Mouse (Mus musculus) thymus, adult 18-20 months (tissue): ENCODE measurements around the gene Clic4.

Experiments used
- DNase-seq, 2 experiments: peaks; one replicate each; pipeline ENCODE4 v3.0.0; 2022; ENCODE audit warnings: mixed read lengths in 2 of 2

Gene Clic4

GRCm38 (mm10) chr4:135256536-135257450 lies 15.8 kb downstream of the Clic4 start:
- DNase-seq: no peak

DNA sequence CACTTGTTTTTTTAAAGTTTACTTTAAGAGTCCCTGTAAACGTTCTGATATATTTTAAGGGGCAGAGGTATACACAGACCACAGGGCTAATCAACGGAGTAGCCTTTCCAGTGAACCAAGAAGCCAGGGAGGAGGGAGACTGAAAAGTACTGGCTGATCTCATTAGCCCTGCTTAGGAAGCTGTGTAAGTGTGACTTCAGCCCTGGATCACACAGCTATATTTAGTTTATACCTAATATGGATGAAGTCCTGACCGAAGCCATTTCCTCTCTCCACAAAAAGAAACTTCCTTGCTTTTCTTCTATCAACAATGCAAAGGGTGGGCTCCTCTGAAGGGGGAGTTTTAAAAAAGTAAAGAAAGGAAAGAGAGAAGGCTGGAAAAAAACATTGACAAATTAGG lies 17.8 kb downstream of the Clic4 start:
- DNase-seq: no peak

GRCm38 (mm10) chr4:135254321-135254720 lies 18.3 kb downstream of the Clic4 start:
- DNase-seq: no peak

DNA sequence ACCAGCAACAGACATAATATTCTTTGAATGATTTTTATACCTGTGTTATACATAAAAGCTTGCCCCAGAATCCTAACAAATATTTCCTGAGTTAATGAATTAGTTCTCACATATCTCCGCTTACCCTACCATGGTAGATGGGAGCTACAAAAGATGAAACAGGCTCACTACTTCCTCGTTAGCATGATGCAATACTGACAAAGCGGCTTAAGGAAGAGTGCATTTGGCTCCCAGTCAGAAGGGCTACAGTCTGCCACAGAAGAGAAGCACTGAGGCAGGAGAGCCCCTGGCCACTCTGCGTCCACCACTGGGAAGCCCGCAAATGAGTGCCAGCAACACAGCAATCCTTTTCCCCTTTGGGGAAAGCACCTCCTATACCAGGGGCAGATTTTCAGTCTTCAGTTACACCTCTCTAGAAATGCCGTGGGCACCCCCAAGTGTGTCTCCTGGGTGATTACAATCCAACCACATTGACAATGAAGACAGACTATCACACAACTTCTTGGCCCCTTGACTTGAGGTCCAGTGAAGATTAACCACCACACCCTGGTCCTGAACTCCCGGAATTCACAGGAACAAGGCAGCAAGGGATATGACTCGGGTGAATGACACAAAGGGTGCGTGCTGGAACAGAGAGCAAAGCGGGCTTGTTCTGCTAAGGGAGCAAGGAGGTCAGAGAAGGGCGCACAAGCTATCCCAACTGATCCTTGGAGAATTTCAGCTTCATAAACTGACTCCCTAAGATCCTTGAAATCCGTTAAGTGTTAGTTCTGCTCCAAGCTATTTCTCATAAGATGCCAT lies 19.2 kb downstream of the Clic4 start:
- DNase-seq: no peak

- DNase-seq: no peak
Measured at GRCm38 (mm10) chr4:135251801-135252200, 20.8 kb downstream of the Clic4 start.

DNA sequence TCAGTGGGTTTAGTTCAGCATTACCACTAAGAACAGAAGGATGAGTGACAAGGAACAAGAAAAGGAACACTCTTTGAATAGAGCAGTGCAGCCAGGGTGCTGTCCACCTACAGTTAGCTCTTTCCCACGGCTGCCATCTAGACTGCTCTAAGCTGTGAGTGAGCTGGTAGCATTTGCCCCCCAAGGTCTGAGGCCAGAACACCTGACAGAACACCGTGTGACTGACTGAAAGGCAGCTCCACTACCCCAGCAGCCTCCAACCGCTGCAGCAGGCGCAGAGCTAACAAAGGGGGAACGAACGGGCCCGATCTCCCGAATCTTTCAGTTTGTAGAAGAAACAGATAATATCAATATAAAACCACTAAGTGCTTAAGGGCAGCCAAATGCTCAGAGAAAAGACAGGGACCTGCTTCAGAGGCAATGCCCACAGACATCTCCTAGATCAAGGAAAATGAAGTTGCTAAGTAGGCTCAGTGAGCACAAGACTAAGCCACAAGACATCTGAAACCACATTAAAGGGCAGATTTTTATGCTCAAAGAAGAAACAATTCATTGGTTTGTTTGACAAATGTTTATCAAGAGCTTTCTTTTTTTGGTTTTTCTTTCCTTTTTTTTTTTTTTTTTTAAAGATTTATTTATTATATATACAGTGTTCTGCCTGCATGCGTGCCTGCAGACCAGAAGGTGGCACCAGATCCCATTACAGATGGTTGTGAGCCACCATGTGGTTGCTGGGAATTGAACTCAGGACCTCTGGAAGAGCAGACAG lies 24.2 kb downstream of the Clic4 start:
- no peak for DNase-seq

DNA sequence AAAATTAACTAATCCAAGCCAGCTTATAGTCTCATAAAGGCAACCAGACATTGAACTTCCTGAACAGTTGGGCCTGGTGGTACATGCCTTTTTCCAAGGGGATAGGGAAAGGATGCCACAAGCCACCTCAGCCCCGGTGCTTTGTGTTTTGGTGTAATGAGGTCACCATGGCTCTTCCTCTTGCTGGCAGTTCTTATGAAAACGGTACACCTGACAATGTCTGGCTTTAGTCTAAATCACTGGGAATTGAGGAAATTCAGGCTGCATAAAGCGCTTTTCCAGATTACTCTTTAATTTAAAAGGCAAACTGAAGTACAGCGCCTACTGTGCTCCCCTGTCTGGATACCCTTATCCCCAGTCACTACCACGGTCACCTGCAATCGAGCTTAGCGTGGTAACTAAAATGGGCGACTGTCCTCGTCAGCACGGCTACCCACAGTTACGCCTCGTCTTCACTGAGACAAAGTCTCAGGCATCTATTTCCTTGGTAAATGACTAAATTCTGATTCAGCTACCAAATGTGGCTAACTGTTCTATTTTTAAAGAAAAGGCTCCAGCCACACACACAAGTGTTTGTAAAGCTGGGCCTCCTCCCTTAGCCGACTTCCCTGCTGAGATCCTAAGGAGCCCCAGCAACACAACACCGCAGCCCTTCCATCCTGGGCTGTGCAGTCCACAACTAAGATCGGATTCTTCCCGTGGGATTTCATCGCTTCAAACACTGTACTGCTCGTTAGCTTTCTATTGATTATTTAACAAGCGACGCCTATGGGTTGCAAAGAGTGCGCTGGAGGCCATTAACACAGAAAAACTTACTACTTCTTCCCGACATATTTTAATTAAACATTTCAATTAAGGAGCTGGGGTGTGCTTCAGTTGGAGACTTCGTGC lies 25.5 kb downstream of the Clic4 start:
- DNase-seq: no peak

DNA sequence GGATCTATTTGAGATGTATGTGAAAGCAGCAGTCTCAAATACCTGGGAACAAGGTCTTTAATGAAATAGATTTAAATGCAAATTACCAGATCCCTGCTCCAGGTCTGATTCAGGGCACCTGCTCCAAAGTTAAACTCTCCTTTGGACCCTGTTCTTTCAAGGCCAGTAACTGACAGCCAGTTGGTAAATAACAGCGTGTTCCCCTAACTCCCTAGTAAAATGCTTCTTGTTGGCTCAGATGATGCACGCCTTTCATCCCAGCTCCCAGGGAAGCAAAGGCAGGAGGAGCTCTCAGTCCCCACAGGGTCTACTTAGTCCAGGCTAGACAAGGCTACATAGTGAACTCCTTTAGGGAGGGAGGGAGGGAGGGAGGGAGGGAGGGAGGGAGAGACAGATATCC lies 26.2 kb downstream of the Clic4 start:
- no peak for DNase-seq

- no peak for DNase-seq
Measured at GRCm38 (mm10) chr4:135245841-135246240, 26.8 kb downstream of the Clic4 start.

- no peak for DNase-seq
Measured at GRCm38 (mm10) chr4:135244335-135244734, 28.3 kb downstream of the Clic4 start.

GRCm38 (mm10) chr4:135242913-135243541 lies 29.6 kb downstream of the Clic4 start:
- DNase-seq: no peak

DNA sequence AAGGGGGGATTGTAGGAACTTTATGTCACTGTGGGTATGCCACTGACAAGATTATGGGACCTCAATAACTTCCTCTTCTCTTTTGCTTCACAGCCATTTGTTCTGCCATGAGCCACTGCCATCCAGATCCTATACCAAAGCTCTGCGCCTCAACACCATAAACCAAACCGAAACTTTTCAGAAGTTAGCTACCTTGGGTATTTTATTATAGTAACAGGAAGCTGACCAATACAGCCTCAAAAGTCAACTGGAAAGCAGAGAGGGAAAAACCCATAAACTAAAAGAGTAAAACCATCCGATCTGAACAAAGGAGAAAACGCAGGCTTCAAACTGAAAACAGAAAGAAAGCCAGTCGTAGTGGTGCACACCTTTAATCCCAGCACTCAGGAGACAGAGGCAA lies 30.2 kb downstream of the Clic4 start:
- DNase-seq: no peak

DNA sequence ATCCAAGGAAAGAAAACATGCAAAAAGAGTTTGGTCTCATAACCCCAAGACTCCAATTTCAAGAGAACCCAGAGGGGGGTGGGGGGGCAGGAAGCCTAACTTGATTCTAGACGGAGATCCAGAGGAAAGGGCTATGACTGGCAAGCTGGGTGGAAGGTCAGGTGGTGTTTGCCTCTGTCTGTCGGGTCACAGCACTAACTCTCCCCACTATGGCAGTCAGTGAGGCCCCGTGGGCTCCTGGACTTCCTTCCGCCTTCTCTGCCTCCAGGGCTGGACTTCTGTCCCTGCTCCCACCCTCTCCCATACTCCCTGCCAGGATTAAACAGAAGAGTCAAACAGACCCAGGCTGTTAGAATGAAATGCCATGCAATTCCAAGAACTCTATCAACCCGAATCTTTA lies 30.9 kb downstream of the Clic4 start:
- DNase-seq: no peak

DNA sequence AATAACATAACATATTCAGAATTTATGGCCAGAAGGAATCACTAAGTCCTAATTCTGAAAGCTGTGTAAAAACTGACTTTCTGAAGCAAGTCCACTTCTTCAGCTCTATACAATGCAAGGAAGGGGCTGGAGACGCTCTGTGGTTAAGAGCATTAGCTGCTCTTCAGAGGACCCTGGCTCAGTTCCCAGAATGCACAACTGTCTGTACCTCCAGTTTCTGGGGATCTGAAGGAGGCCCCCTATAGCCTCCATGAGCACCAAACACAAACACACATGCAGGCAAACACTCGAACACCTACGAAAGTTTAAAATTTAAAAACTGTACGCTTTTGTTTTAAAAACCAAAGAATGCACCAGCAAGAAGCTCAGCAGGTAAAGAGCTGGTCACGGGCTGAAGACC lies 31.5 kb downstream of the Clic4 start:
- no peak for DNase-seq

GRCm38 (mm10) chr4:135240329-135240728 lies 32.3 kb downstream of the Clic4 start:
- no peak for DNase-seq

DNA sequence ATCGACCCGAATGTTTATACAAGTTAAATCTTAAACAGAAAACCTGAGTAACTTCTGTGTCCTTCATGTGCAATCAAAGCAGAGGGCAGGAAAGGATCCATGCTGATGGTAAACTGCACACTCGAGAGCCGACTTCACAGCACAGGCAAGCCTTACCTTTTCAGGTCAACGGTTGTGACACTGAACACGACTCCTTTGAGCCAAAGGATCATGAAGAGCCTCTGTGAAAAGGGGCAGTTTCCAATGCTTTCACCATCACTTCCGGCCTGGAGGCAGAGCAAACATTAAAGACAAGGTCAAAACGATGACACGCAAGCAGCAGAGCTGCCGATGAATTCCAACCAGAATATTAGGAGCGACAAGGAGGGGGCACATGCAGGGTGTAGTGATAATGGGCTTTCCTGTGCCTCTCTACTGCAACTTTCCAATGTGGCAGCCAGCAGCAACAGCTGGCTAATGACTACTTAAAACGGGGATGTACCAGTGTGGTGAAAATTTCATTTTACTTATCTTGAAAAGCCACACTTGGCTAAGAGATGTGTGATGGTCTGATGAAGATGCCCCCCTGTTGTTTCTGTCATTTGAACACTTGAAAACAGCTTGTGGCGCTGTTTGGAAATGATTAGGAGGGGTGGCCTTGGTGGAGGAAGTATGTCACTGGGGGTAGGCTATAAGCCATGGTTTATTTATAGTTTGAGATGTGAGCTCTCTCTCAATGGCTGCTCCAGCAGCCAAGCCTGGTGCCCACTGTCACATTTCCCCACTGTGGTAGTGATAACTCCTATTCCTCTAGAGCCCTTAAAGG lies 33.7 kb downstream of the Clic4 start:
- no peak for DNase-seq

DNA sequence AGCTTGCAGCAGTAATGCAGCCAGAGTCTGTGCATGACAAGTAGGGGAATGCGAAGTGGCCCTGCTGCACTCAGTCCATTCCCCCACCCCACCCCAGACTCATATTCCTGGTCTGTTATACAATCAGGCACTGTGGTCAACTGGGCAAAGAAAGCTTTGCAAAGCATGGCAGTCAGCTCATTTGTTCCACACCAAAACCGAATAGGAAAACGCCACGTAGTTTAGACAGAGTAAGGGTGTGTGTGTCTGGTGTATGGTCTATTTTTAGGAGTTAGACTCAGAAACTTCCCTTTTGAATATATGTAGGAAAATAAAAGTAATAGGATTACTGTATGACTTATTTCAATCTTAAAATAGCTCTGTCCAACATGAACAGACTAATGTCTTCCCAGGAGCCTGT lies 36.0 kb downstream of the Clic4 start:
- no peak for DNase-seq

GRCm38 (mm10) chr4:135235546-135235945 lies 37.1 kb downstream of the Clic4 start:
- no peak for DNase-seq

DNA sequence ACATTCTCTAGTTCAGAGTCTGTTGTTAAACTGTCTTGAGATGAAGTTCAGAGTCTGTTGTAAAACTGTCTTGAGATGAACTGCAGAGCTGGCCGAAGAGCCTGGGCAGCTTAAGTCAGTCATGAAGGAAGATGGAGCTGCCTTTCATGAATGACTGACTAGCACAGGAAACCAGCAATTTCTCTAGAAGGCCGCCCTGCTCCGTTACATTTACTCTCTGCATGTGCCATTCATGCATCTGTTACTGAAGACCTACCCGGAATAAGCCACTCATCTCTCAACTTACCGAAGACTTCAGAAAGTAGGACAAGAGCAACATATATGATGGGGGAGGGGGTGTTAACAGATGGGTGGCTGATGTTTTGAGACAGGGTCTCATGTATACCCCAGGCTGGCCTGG lies 40.1 kb downstream of the Clic4 start:
- DNase-seq: no peak

- DNase-seq: no peak
Measured at GRCm38 (mm10) chr4:135231543-135231942, 41.1 kb downstream of the Clic4 start.

DNA sequence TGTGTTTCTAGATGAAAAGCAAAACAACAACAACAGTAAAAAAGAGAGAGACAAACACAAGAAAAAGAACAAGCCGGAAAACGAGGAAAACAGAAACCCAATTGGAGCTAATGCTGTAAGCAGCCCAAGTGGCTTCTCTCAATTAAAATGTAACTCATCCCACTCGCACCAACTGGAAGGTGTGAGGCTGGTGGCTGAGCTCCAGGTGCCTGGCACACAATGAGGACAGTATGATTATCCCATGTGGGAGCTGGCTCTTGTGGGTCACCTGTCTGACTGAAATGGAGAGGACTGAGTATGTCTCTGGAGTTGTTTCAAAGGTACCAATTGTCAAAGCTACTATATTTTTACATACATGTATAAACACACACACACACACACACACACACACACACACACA lies 41.5 kb downstream of the Clic4 start:
- no peak for DNase-seq
